Mouse (Mus musculus) lung, postnatal 0 days (tissue): ENCODE data around the gene Cadm4.

Experiments used
- CTCF ChIP-seq: IDR thresholded peaks from 2 replicates; pipeline ENCODE4 v1.5.1; 2016; ENCODE audit warnings: antibody characterized with exemption, mild to moderate bottlenecking
- EP300 ChIP-seq: IDR thresholded peaks from 2 replicates; pipeline ENCODE4 v1.6.1; 2016; ENCODE audit warnings: antibody characterized with exemption, mild to moderate bottlenecking, control low read depth

DNA sequence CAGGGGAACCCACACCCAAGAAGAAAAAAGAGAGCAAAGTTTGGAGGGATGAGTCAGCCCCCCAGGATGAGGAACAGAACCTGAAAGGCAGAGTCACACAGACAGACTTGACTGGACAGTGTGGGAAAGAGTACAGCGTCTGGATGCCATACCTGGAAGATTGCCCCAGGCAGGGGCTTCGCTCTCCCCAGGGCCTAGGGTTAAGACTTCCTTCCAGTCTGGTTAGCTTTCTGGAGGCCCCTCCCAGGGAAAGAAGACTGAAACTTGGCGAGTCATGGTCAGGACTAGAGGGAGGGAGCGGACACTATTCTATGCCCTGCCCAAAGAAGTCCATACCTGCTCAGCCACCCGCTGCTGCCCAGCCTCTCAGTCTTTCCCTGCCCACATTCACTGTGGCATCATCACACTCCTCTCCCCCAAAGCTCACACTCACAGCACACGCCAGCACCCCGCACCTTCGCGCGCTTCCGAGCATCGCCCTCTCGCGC is 793 bp upstream of the Cadm4 start:
- TF ChIP-seq CTCF (no peak), EP300 (no peak)
